Mouse (Mus musculus) lung, postnatal 0 days (tissue): ENCODE results near the gene Rad51b.
A peak's percentile ranks its signal among the peaks of the same experiment; 100 is the strongest.

Experiments
- CTCF ChIP-seq: IDR thresholded peaks from 2 replicates; pipeline ENCODE4 v1.5.1; 2016; ENCODE audit warnings: antibody characterized with exemption, mild to moderate bottlenecking
- EP300 ChIP-seq: IDR thresholded peaks from 2 replicates; pipeline ENCODE4 v1.6.1; 2016; ENCODE audit warnings: antibody characterized with exemption, mild to moderate bottlenecking, control low read depth

DNA sequence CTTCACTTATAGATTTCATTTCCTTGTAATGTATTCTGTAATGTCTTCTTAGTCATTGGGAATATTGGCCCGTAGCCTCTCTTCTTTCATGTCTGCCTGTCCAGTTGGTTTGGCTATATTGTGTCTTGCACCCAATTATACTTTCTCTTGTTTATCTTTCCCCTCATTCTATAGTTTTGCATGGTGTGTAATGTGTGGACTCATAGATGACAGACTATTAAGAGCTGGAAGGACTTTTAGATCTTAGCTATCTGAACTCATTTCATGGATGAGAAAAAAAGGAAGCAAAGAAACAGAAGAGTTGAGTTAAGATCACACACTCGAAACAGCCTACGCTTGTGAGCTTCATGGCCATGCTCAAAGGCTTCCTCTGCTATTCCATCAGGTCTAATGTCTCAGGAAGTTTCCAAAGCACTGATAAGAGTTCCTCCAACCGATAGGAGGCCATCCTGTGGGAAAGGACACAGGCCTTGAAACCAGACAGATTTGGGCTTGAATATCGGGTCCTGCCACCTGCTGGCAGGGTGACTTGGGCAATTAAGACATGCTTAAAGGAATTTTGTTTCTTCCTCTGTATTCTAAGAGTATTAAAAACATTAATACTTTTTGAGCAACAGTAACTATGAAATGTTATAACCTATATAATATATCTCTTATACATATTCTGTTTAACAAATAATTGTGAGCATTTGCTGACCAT lies 216.1 kb downstream of the Rad51b start:
- no peak for TF ChIP-seq EP300
- peak; percentile 48 for TF ChIP-seq CTCF
